ENCODE assay signal across 8 mouse cellular contexts in the genomic region with DNA sequence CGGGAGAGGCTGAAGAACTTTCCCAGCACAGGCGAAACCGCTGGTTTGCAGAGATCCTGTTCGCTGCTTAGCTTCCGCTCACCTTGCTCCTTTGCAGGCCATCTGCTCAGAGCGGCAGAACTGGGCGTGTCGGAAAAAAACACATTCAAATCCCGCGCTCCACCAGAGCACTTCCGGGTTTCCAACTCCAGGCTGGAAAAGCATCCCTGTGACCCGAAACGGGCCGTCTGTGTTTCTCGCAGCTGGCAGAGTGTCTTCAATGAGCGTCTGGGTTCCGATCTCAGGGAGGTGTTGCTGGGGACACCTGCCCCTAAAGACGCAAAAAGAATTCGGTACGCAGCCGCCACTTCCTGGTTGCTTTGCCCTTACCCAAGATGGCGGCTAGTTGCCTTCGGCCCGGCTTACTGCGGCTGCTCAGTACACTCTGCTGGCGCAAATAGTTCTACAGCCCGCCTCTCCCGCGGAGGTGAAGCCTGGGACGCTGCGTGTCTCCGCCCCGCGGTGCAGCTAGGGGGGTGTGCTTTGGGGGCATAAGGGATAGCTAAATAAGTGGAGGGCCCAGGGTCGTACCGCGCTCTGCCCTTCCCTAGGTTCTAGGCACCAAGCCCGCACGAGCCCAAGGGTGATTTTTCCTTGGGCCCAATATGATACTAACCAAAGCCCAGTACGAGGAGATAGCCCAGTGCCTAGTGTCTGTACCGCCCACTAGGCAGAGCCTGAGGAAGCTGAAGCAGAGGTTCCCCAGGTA. TPM values are rescaled to one million over a fixed set of nuclear protein-coding genes. Genes with fewer than 3 reads are reported as not detected.
A peak's percentile ranks its signal among the peaks of the same experiment; 100 is the strongest.
DNase-seq lines count a peak whose midpoint lies in the region; ATAC-seq and TF ChIP-seq lines count a peak whose summit lies in the region.

A gene (plus strand): TSS at position 476 of the 748 bp plus-strand sequence.

- in situ Hi-C loops in CH12.LX (cut with MboI; ENCODE audit: low pct_ligation_motif_present, low pct_unique_long_range_greater_than_20kb, low sequenced_read_pairs): no loop called here

- no peaks in the 10 kb centered on the region for H3K9me3 ChIP-seq in CH12.LX (replicated peaks; ENCODE audit: low read length)
- no peaks in the 10 kb centered on the region for H3K9me3 ChIP-seq in forebrain, embryonic 12.5 days
- H3K9me3 ChIP-seq in heart, postnatal 0 days (replicated peaks; ENCODE audit: control insufficient read depth, low read length): no peaks in the 10 kb centered on the region
- no peaks in the 10 kb centered on the region for H3K9me3 ChIP-seq in liver, embryonic 16.5 days (replicated peaks; ENCODE audit: control insufficient read depth, low read length)
- H3K9me3 ChIP-seq in neural tube, embryonic 13.5 days: no peaks in the 10 kb centered on the region

- peak within 1 kb of the TSS; percentile 15; the same call in 1 of the 2 replicates for H3K27ac ChIP-seq in CH12.LX (ENCODE audit: insufficient read depth, low read depth)
- H3K27ac ChIP-seq in forebrain, embryonic 12.5 days: peak within 1 kb of the TSS; percentile 73
- H3K27ac ChIP-seq in heart, postnatal 0 days (ENCODE audit: low read depth): peak within 1 kb of the TSS; percentile 37; the same call in 1 of the 2 replicates
- peak within 1 kb of the TSS; percentile 80 for H3K27ac ChIP-seq in liver, embryonic 16.5 days (ENCODE audit: low read length)
- peak within 1 kb of the TSS; percentile 78 for H3K27ac ChIP-seq in neural tube, embryonic 13.5 days (replicated peaks)
- peak within 1 kb of the TSS; percentile 83 for H3K27ac ChIP-seq in testis, adult 2 months (ENCODE audit: control insufficient read depth, insufficient read depth, low read depth, low read length)

- TF ChIP-seq EP300 in CH12.LX (IDR thresholded peaks at IDR 0.05; ENCODE audit: low read length): no peak
- TF ChIP-seq EP300 in heart, postnatal 0 days (IDR thresholded peaks at IDR 0.05; ENCODE audit: low read depth): no peak

- H3K4me2 ChIP-seq in CH12.LX (ENCODE audit: insufficient read depth, low read depth, poor library complexity, severe bottlenecking): peak within 1 kb of the TSS; percentile 57
- H3K4me2 ChIP-seq in forebrain, embryonic 12.5 days: peak within 1 kb of the TSS; percentile 63
- peak within 1 kb of the TSS; percentile 63 for H3K4me2 ChIP-seq in heart, postnatal 0 days (ENCODE audit: low read depth, low read length)
- peak within 1 kb of the TSS; percentile 83 for H3K4me2 ChIP-seq in liver, embryonic 16.5 days (ENCODE audit: low read depth, low read length)
- peak within 1 kb of the TSS; percentile 65 for H3K4me2 ChIP-seq in neural tube, embryonic 13.5 days

- dilution Hi-C loops in CH12.LX (cut with MboI; ENCODE audit: extremely low pct_ligation_motif_present, extremely low pct_unique_long_range_greater_than_20kb, low sequenced_read_pairs): no loop called here

- peak; percentile 90 for DNase-seq in CH12.LX (ENCODE audit: extremely low read depth)
- DNase-seq in c-Kit-positive CD71-positive TER-119-negative erythroid progenitor cells, embryonic 14.5 days (ENCODE audit: low read depth): peak; percentile 84
- peak; percentile 84 for DNase-seq in heart, postnatal 0 days (ENCODE audit: low spot score)
- peak; percentile 91 to 94 for DNase-seq in kidney, postnatal 4 days

- peak within 1 kb of the TSS; percentile 61 for H3K9ac ChIP-seq in CH12.LX (ENCODE audit: insufficient read depth, low read depth)
- H3K9ac ChIP-seq in forebrain, embryonic 12.5 days: peak within 1 kb of the TSS; percentile 67
- peak within 1 kb of the TSS; percentile 55 for H3K9ac ChIP-seq in heart, postnatal 0 days (replicated peaks; ENCODE audit: low read depth, low read length)
- H3K9ac ChIP-seq in liver, embryonic 16.5 days (ENCODE audit: low read depth, low read length): peak within 1 kb of the TSS; percentile 87
- peak within 1 kb of the TSS; percentile 79 for H3K9ac ChIP-seq in neural tube, embryonic 13.5 days

- H3K27me3 ChIP-seq in CH12.LX (replicated peaks): no peaks in the 10 kb centered on the region
- H3K27me3 ChIP-seq in forebrain, embryonic 12.5 days: no peaks in the 10 kb centered on the region
- no peaks in the 10 kb centered on the region for H3K27me3 ChIP-seq in heart, postnatal 0 days (ENCODE audit: control insufficient read depth, insufficient read depth, low read length)
- H3K27me3 ChIP-seq in liver, embryonic 16.5 days (ENCODE audit: control insufficient read depth, insufficient read depth, low read depth, low read length): no peaks in the 10 kb centered on the region
- no peaks in the 10 kb centered on the region for H3K27me3 ChIP-seq in neural tube, embryonic 13.5 days
- H3K27me3 ChIP-seq in testis, adult 2 months (ENCODE audit: control insufficient read depth, insufficient read depth, low read length): no peaks in the 10 kb centered on the region

- TF ChIP-seq CTCF in CH12.LX (conservative IDR thresholded peaks at IDR 0.05 in 1 of 2, IDR thresholded peaks at IDR 0.05 in 1 of 2; ENCODE audit: low read depth in 2 of 2, low read length in 2 of 2): no peak
- peak; percentile 27; the same call in 1 of the 2 replicates for TF ChIP-seq CTCF in heart, postnatal 0 days (IDR thresholded peaks at IDR 0.05; ENCODE audit: low read depth)
- TF ChIP-seq CTCF in testis, adult 2 months (IDR thresholded peaks at IDR 0.05; ENCODE audit: control insufficient read depth, insufficient read depth, insufficient replicate concordance, low read depth, low read length): no peak

- no peak for TF ChIP-seq RAD21 in CH12.LX (IDR thresholded peaks at IDR 0.05; ENCODE audit: low read depth, low read length)

- peaks cover 0 to 2% of the 10 kb centered on the region in 2 experiments for H3K36me3 ChIP-seq in CH12.LX (replicated peaks in 1 of 2; ENCODE audit: control insufficient read depth in 1 of 2, insufficient read depth in 1 of 2, low read length in 1 of 2)
- no peaks in the 10 kb centered on the region for H3K36me3 ChIP-seq in forebrain, embryonic 12.5 days (replicated peaks)
- H3K36me3 ChIP-seq in heart, postnatal 0 days (replicated peaks; ENCODE audit: control insufficient read depth, insufficient read depth, low read length): no peaks in the 10 kb centered on the region
- H3K36me3 ChIP-seq in liver, embryonic 16.5 days (ENCODE audit: control insufficient read depth, insufficient read depth): no peaks in the 10 kb centered on the region
- no peaks in the 10 kb centered on the region for H3K36me3 ChIP-seq in neural tube, embryonic 13.5 days
- H3K36me3 ChIP-seq in testis, adult 2 months (ENCODE audit: control insufficient read depth, insufficient read depth, low read length): no peaks in the 10 kb centered on the region

- H3K79me2 ChIP-seq in CH12.LX (replicated peaks; ENCODE audit: control insufficient read depth, extremely low read depth, insufficient read depth, poor library complexity, severe bottlenecking): peaks cover 4% of the 10 kb centered on the region

- H3K4me1 ChIP-seq in CH12.LX (ENCODE audit: control insufficient read depth in 1 of 2, insufficient read depth in 2 of 2): peaks cover 0 to 26% of the 10 kb centered on the region in 2 experiments; a peak in 2 of 4 replicates
- H3K4me1 ChIP-seq in forebrain, embryonic 12.5 days: peaks cover 21% of the 10 kb centered on the region
- H3K4me1 ChIP-seq in heart, postnatal 0 days (ENCODE audit: control insufficient read depth, insufficient read depth): peaks cover 8% of the 10 kb centered on the region; the same call in 1 of the 2 replicates
- H3K4me1 ChIP-seq in liver, embryonic 16.5 days (ENCODE audit: control insufficient read depth, low read depth, low read length): peaks cover 11% of the 10 kb centered on the region
- H3K4me1 ChIP-seq in neural tube, embryonic 13.5 days (replicated peaks): peaks cover 22% of the 10 kb centered on the region
- peaks cover 6% of the 10 kb centered on the region for H3K4me1 ChIP-seq in testis, adult 2 months (ENCODE audit: control insufficient read depth, insufficient read depth, low read length)

- WGBS in forebrain, embryonic 12.5 days: under 1% methylated on average over 41 of the region's 41 CpGs
- under 1% methylated on average over 41 of the region's 41 CpGs for WGBS in heart, postnatal 0 days
- 0% methylated on average over 41 of the region's 41 CpGs for WGBS in liver, embryonic 16.5 days (ENCODE audit: insufficient replicate concordance)
- WGBS in neural tube, embryonic 13.5 days: under 1% methylated on average over 41 of the region's 41 CpGs

- TF ChIP-seq POLR2A in CH12.LX (IDR thresholded peaks at IDR 0.05; ENCODE audit: low read depth, low read length): peak; percentile 70
- TF ChIP-seq POLR2A in testis, adult 2 months (IDR thresholded peaks at IDR 0.05; ENCODE audit: control insufficient read depth, low read depth, low read length): peak; percentile 34; the same call in 1 of the 2 replicates

- peak within 1 kb of the TSS; percentile 65 to 81 (median 78) for H3K4me3 ChIP-seq in CH12.LX (replicated peaks in 1 of 3; ENCODE audit: low read depth in 2 of 3, low read length in 2 of 3, poor library complexity in 1 of 3)
- H3K4me3 ChIP-seq in forebrain, embryonic 12.5 days (replicated peaks): peak within 1 kb of the TSS; percentile 56
- peak within 1 kb of the TSS; percentile 76 for H3K4me3 ChIP-seq in heart, postnatal 0 days (ENCODE audit: low read depth, low read length)
- H3K4me3 ChIP-seq in liver, embryonic 16.5 days (ENCODE audit: low read depth, low read length): peak within 1 kb of the TSS; percentile 84
- H3K4me3 ChIP-seq in neural tube, embryonic 13.5 days: peak within 1 kb of the TSS; percentile 73
- H3K4me3 ChIP-seq in testis, adult 2 months (ENCODE audit: control insufficient read depth, low read depth, low read length): peak within 1 kb of the TSS; percentile 94

- peak; percentile 96 for ATAC-seq in forebrain, embryonic 12.5 days (ENCODE audit: low FRiP score)
- peak; percentile 95 for ATAC-seq in heart, postnatal 0 days (ENCODE audit: insufficient read depth, low read depth)
- peak; percentile 99 for ATAC-seq in liver, embryonic 16.5 days (ENCODE audit: low read depth)
- peak; percentile 97 for ATAC-seq in neural tube, embryonic 13.5 days (ENCODE audit: low read depth)

TF ChIP-seq in CH12.LX, 34 proteins besides CTCF, POLR2A, EP300 and RAD21 (continues in another document):
- TF ChIP-seq CHD2 (IDR thresholded peaks at IDR 0.05; ENCODE audit: low read length) (peak; percentile 73), MAX (IDR thresholded peaks at IDR 0.05; ENCODE audit: low read length) (peak; percentile 64), NELFE (IDR thresholded peaks at IDR 0.05; ENCODE audit: low read depth, low read length) (peak; percentile 42)

RNA-seq across cellular contexts. Expression of the gene that starts here (rescaled TPM):
- total RNA-seq in CH12.LX (2012; rRNA removed): 6.0 and 6.5 TPM in 2 replicates
- total RNA-seq in CH12.LX (2014; rRNA removed): 4.9 and 5.9 TPM in 2 replicates
- polyA plus RNA-seq in CH12.LX (2012; ENCODE audit: insufficient read length, low read depth): 16.3 and 16.5 TPM in 2 replicates
- polyA plus RNA-seq in forebrain, embryonic 12.5 days (2016; fragmentation: Nextera tagmentation; extraction: Ambion mirVana): 22.7 and 26.3 TPM in 2 replicates
- 3.9 and 4.0 TPM in 2 replicates for total RNA-seq in heart, postnatal 0 days (2014; rRNA removed; ENCODE audit: low replicate concordance)
- 4.1 and 5.1 TPM in 2 replicates for polyA plus RNA-seq in heart, postnatal 0 days (2015; fragmentation: Nextera tagmentation; extraction: Ambion mirVana)
- 7.6 and 9.0 TPM in 2 replicates for polyA plus RNA-seq in liver, embryonic 16.5 days (2015; fragmentation: Nextera tagmentation; extraction: Ambion mirVana)
- polyA plus RNA-seq in neural tube, embryonic 13.5 days (2015; fragmentation: Nextera tagmentation; extraction: Ambion mirVana): 11.8 and 13.8 TPM in 2 replicates
- 1.8 and 2.5 TPM in 2 replicates for polyA plus RNA-seq in testis, adult 2 months (2012; rRNA removed)

Comparison
In these comparisons a context has a peak if more than half of its experiments do, and no peak if none do; other contexts are left out.
1. Peak in every context shown above with its lines: DNase-seq, ATAC-seq, H3K4me3 ChIP-seq and H3K27ac ChIP-seq.
2. H3K27ac ChIP-seq: peak in every context shown above with its lines; median percentile 83 in testis, adult 2 months; 80 in liver, embryonic 16.5 days; 78 in neural tube, embryonic 13.5 days; 73 in forebrain, embryonic 12.5 days; 37 in heart, postnatal 0 days; 15 in CH12.LX.